Mouse (Mus musculus): ENCODE data around the gene Raet1e.
"Not testable (repeated sequence)": the region's sequence is repeated elsewhere in the genome, so short reads cannot be mapped to it uniquely, and the experiment has no call there.

DNA sequence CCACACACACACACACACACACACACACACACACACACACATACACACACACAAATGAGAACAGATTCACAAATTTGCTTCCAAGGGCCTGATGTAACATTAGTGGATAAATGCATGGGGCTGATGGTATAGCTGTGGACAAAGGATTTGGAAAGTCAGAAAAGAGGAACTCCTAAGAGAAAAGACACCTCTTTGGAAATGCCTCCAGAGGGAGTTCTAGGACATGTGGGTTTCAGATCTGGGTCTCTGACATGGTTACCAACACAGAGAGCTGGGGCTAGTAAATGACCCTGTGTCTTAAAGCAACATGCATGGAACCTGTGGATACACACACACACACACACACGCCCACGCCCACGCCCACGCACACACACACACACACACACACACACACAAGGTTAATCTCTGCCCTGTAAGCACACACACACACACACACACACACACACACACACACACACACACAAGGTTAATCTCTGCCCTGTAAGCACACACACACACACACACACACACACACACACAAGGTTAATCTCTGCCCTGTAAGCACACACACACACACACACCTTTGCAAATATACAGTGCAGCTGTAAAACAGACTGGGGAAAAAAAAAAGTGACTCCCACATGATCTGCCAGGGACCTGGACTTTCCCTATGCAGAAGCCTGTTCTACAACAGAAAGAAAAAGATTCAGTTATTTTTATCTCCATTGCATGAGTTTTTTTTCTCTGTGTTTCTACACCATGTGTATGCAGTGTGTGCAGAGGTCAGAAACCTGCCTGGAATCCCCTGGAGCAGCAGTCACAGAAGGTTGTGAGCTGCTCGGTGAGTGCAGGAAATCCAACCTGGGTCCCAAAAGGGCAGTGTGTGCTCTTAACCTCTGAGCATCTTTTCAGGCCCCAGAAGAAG lies 14.3 kb downstream of the Raet1e start:
- TF ChIP-seq POLR2A (IDR thresholded peaks at IDR 0.05; ENCODE audit: low read depth, low read length); CTCF (conservative IDR thresholded peaks at IDR 0.05; ENCODE audit: insufficient read depth, insufficient read length, low read depth, low read length): not testable (repeated sequence)
